Mouse (Mus musculus): ENCODE results near the gene Hgd.

Hgd gene

DNA sequence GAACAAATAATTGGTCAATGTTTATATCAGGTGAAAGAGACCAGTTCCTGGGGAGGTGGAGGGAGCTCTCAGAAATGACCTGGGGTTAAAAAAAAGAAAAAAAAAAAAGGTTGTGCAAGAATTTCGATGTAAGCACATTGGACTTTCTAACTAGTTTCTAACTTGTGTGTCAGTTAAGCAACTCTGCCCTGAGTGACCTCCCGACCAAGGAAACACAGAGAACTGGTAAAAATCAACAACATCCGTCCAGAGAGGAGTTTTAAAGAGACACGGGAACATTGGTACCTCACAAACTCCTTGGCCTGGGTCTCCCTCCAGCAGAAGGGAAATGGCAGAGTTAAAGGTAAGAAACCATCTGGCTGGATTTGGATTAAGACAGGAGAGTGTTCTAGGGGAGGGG lies at the start of gene Hgd:
Gene Hgd (plus strand): TSS at position 160 of the 400 bp plus-strand sequence.
- DNase-seq (ENCODE audit: low read depth, low spot score), result no peak

DNA sequence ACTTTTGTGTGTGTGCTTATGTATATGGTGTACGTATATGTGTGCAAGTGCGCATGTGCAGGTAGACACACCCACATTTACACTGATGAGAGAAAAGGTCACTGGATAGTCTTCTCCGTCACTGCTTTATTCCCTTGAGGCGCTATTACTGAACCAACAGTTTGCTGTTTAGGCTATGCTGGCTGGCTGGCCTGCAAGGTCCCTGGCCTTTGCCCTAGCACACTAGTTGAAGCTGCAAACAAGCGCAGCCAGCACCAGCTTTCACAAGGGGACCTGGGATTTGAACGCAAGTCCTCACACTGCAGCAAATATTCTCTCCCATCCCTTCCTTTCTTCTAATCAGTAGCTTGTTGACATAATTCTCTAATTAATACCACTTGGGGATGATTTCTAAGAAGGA lies 49.8 kb upstream of the Hgd start:
- no peak for DNase-seq (ENCODE audit: low read depth, low spot score)

DNA sequence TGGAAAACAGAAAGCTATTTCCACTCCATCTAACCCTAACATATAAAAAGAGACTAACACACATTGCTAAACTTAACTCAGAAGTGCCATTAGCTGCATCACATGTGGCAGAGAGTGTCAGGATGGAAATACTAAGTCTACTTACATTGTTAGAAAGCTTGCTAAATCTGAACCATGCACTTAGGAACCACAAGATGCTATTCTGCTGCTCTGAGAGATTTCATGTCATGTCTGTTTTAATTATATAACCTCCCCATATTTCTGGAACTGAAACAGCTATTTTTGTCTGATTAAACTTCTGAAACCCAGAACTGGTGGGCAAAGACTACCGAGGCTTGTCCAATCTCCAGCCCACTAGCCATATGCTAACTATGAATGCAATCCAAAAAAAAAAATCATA lies 47.9 kb upstream of the Hgd start:
- no peak for DNase-seq (ENCODE audit: low read depth, low spot score)

DNA sequence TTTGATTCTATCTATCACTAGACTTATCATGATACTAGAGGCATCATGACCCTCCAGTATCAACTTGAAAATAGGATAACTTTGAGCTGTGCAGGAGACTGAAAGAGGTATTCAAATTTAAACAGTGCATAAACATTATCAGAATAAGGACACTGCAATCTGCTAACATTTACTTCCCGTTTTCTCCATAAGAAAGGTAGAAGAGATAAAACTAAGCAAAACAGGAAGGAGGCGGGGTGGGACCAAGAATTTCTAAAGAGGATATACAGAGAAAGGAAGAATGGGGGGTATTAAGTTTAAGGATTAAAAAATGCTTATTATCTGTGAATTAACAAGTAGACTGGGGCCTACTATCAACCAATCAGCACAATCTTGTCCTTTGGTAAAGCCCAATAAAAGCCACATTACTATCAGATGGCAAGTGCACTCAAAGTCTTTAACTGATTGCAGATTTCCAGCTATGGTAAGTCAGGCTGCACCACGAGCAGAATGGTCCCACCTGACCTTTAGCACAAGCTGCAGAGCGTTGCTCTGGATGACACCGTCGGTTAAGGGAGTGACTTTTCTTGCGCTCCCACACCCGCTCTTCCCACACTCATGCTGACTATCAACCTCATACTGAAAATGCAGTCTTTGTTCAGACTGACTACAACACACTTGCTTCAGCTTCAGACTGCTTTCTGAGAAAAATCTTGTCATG lies 46.4 kb upstream of the Hgd start:
- no peak for DNase-seq (ENCODE audit: low read depth, low spot score)

DNA sequence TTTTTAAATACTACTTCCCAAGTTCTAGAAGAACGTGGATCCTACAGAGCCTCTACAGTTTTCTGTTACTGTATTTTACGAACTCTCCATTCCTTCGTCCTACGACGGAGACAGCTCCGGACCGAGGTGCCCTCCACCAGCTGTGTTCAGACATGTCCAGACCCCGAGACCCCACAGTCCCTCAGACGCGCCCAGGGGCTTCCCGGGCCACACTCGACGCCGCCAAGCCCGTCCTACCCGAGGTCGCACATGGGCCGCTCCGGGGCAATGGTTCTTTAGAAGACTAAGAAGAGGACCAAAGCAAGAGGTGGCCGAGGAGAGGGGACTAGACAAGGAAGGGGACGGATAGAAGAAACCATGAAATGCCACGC lies 40.7 kb upstream of the Hgd start:
- no peak for DNase-seq (ENCODE audit: low read depth, low spot score)

DNA sequence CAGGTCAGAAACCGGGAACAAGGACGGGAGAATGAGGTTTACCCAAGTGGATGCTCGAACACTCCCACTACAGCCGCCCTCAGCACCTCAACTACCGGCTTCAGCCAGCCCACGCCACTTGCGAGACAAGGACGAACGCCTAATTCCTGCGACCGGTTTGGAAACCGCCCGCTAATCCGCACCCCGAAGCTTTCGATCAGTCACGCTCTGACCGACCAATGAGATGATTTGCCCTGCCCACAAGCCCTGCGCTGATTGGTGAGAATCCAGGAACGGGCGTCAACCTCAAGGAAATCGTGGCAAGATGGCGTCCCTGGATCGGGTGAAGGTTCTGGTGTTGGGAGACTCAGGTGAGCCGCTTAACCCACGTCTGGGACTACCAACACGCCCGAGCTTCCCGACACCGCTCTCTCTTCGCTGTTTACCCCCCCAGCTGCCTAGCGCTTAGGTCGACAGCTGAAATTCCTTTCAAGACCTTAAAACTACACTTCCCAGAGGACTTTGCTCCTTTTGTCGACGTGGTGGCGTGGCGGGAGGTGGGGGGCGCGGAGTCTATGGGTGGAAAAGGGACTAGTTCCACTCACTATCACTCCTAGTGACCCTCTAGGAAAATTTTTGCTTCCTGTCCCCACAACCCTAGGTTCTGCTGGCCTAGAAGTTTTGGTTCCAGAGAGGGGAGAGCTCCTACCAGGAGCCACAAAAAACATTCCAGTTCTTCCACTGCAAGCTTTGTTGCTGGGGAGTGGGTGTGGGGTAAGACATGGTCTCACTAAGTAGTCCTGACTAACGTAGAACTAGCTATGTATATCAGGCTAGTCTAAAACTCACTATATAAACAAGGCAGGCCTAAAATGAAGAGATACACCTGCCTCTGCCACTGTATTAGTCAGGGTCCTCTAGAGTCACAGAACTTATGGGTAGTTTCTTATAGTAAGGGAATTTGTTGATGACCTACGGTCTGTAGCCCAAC lies 40.1 kb upstream of the Hgd start, which contains the start of the genes Gtf2e1 and Rabl3:
Gene Gtf2e1 (minus strand): TSS at position 179 of the 970 bp plus-strand sequence.
Gene Rabl3 (plus strand): TSS at position 275 of the 970 bp plus-strand sequence.
- peak; percentile 100 for DNase-seq (ENCODE audit: low read depth, low spot score)

DNA sequence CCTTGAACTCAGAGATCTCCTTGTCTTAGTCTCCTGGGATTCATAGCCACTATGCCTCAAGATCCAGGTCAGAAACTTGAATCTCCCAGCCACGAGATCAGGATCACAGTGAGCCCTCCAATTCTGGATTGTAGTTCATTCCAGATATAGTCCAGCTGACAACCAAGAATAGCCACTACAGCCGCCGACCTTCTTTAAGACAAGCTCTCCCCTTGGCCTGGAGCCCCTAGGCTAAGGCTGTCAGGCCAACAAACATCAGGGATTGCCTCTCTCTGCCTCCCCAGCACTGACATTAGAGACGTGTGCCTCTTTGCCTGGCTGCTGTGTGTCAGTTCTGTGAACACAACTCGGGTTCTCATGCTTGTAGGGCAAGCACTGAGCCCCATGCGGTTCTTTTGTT lies 39.2 kb upstream of the Hgd start:
- DNase-seq (ENCODE audit: low read depth, low spot score), result no peak

DNA sequence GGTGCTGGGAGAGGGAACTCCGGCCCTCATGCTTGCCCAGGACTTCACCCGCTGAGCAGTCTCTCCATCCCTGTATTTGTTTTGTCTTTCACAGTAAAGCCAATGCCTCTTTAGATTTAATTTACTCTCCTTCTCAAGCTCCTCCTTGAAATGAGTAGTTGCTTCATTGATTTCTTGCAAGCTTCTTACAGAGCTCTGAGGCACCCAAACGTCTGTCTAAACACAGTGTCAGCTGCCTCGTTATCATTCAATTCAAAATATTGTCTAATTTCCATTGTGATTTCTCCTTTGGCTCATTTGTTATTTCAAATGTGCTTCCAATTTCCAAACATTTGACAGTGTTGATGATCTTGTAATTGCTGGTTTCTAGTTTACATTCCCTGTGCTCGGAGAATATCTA lies 33.6 kb upstream of the Hgd start:
- no peak for DNase-seq (ENCODE audit: low read depth, low spot score)

DNA sequence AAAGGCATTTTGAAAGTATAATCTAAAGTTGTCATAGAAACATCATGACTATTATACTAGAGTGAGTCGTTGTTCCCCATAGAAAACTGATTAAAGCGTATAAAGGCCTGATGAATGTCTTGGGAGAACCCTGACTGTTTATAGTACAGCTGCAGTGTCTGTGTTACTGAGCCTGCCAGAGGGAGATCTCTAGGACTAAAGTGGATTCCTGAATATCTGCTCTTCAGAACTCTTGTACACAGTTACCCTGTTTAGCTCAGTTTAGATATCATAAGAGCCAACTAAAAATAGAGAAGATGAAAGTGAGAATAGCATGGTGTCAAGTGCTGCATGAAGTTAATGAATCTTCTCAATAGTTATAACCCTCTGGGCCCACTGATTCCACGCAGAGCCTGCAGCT lies 29.7 kb upstream of the Hgd start:
- DNase-seq (ENCODE audit: low read depth, low spot score), result no peak

DNA sequence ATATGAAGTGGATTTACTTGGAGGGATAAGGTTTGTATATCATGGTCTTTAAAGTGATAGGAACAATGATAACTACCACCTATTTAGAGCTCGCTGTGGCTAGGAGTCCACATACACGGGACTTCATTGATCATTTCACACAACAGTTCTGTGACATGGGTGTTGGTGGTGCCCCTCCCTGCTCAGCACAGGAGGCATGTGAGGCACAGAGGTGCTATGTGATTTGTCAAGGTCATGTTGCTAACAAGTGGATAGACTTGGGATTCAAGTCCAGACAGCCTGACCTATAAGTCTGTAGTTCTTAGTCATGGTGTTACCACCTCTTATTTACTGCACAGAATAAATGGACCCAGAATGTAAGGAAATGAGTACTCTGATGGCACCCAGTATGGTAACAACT lies 29.0 kb upstream of the Hgd start:
- no peak for DNase-seq (ENCODE audit: low read depth, low spot score)

DNA sequence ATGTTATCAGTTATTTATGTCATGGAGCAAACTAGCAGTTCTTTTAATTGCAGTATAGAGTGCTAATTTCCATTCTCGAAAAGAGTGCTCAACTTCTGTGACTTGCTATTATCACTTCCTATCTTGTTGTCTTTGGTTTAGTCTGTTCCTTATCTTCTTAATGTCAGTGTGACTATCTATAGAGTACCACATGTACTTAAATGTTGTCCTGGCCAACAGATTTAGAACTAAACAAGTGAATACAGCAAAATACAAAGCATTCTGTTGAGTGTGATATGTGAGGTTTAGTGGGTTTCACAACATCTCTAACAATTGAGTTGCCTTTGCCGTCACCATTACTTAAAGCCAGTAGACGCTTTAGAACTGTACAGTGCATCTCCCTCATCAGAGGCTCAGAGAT lies 27.1 kb upstream of the Hgd start:
- DNase-seq (ENCODE audit: low read depth, low spot score), result no peak

DNA sequence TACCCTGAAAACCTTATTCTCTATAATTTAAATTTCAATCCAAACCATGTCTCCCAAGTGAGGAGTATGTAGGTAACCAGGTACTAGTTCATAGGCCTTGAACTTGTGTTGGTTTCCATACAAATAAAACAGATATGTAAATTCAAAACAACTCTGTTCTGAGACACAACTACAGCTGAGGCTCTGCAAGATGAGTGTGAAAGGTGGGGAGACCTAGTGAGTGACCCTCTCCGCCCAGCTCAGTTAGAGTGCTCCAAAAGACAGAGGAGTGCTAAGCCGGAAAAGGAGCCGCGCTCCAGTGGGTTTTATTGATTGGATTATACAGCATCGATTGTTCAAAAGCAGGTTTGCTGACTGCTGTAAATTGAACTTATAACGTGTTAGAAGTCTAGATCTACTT lies 17.5 kb upstream of the Hgd start:
- DNase-seq (ENCODE audit: low read depth, low spot score), result no peak

DNA sequence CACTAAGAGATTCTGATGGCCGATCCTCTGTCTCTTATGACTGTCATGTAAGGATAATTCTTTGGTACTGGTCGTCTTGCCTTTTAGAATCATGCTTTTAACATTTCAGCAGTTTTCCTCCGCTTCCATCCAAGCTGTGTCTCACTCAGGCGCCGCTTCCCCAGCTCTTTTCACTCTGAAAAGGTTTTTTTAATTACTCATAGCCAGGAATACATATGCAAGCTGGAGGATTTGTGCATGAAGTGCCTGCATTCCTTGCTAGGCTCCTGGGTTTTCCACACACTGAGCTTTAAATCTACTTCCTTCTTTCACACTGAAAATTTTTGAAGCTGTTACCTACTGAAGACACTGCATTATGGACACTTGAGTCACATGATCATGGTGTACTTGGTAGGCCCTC lies 17.0 kb upstream of the Hgd start:
- DNase-seq (ENCODE audit: low read depth, low spot score), result no peak

DNA sequence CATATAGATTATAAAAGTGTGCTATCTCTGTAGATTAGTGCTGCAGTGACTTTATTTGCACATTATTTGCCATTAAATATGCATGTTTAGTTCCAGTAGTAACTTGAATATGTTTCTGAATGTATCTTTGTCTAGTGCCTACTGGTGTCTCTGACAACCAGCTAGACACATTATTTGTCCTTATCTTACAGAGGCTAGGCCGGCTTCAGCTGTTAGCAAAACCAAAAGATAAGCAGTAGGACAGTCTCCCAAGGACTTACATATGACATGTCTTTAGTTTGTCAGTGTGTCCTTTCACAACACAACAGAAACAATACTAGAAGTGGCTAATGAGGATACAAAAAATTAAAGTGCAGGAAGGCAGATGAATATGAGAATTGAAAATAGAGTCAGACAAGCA lies 14.8 kb upstream of the Hgd start:
- DNase-seq (ENCODE audit: low read depth, low spot score), result no peak

DNA sequence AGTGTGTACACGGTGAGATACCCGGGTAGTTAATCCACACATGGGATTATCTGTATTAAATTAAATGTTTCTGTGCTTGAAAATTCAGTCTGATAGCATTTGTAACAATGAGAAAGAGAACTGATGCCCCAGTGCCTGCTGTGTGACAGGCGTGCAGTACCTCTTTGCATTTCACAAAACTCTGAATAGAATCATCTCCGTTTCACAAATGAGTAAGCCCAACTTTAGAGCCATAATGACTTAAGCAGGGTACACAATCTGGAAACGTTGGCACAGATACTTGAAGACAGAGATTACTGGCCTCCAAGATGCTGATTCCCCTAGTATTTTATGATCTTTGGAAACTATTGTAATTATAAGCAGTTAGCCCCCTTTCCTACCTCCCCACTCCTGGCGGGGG lies 13.8 kb upstream of the Hgd start:
- DNase-seq (ENCODE audit: low read depth, low spot score), result no peak

DNA sequence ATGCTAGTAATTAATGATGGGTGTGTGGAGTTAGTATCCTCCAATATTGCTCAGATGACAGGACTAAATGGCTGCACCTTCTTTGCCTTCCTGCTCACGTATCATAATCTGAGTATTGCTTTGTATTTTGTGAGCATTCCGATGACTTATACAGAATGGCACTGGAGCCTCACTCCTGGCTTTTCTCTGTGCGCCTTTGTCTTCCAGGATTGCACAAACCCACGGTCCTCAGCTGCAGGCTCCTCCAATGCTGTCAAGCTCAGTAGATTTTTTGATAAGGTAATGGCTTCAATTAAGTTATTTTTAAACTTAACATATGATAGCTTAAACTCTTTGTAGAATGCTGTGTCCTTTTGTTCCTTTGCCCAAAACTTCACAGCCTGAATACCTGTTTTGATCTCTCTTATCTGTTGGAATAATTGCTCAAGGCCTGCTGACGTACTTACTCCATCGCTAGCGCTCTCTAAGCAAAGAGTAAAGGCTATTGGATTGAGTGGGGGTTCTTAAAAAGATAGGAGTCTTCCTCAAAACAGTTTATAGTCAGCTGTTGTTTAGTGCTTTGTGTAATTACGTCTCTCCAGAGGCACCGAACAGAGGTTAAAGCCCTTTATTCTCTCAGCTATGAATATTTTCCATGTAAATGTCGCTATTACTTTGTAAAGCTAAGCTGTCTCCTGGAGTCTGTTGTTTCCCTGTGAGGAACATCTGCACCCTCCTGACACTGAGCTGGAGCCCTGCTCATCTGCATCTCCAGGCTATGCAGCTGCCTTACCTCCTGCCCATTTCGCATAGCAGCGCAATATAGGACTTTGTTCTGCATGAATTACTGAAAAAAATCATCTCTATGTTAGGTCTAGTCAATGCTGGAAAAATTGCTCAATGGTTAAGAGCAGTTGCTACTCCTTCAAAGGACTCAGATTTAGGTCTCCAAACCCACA lies 12.6 kb upstream of the Hgd start:
- DNase-seq (ENCODE audit: low read depth, low spot score), result no peak

DNA sequence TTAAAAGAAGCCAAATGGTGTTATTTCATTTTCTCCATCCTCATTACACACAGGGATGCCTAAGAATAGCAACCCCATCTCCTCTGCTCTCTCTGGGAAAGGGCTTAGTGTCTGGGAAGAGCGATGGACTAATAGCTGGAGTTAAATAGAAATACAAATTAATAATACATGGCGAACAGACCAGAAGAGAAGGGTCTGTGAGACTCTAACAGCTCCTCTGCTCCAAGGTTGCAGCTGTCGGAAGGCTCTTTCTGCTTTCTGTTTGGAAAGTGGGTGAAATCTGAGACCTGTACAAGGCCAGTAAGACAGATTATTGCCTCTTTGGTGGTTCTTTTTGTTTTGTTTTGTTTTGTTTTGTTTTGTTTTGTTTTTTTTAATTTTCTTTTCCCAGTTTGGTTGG lies 8.4 kb upstream of the Hgd start:
- DNase-seq (ENCODE audit: low read depth, low spot score), result no peak

DNA sequence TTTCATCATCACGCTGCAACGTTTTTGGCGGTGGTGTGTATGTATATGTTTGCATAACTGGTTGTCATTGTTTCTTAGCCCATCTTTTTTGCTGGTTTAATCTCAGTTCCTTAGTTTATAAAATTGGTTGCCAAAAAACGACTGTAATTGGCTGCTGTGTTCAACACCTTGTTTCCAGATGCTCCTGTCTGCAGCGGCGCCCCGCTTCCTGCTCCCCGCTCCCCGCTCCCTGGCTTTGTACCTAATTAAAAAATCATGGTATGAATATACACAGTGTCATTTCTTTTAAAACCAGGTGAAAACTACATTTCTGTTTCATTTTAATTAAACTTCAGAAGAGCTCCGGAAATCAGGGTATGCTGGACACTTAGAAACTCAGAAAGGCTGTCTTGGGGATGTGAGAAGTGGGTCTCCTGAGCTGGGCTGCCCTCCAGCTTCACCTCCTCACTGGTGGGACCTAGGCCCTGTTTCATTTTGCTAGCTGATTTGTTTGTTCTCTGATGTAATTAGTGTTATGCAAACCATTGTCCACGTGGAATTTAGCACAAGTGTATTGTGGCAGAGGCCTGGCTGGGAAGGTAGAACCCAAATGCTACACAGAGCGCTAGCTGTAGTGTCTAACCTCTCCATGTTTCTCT lies 7.7 kb upstream of the Hgd start:
- DNase-seq (ENCODE audit: low read depth, low spot score), result no peak

DNA sequence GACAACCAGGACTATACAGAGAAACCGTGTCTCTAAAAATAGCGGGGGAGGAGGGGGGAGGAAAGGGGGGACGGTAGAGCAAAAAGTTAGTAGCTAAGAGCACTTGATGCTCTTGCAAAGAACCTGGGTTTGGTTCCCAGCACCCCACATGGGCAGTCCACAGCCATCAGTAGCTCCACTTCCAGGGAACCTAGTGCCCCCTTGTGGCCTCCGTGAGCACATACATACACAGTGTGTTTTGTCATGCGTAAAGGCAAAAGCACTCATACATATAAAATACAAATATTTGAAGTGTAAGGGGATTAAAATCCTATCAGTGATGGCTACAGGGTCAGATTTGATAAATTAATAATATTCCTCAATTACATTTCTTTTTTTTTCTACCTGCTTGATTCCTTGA lies 6.9 kb upstream of the Hgd start:
- no peak for DNase-seq (ENCODE audit: low read depth, low spot score)

DNA sequence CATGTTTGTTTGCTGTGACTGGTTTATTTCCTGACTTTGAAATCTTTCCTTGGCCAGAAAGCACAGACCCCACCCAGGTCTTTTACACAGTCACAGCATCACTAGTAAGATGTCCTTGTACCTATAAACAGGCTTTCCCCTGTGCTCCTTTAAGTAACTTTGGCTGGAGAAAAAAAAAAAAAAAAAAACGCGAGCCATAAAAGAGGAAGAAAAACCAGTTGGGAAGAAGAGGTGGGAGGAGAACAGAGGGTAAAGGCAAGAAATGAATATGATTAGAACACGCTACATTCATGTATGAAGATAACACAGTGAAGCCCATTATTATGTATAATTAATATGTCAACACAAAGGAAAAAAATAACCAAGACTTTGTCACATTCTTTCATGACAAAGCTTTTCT lies 4.6 kb upstream of the Hgd start:
- DNase-seq (ENCODE audit: low read depth, low spot score), result no peak

DNA sequence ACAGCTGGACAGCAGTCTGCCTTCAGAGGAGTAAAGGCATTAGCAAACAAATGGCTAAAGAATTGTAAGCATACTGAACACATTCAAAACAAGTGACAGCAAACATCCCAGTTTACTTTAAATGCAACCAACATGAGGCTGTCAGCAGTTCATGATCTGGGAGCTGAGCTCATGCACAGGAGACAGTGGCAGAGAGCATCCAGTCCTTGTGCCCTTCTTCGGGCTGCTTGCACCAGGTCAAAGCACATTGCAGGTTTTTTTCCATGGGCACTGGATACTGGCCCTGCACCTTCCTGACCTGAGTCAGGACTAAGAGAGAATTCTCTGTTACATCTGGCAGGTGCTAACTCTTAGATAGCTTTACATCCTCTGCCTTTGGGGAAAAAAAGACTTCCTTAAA lies 362 bp upstream of the Hgd start:
- no peak for DNase-seq (ENCODE audit: low read depth, low spot score)

All from 3T3-L1 (cell line).